Mouse (Mus musculus): Measurements from ENCODE around the gene Srsf6. TPM values are rescaled to one million over a fixed set of nuclear protein-coding genes. Genes with fewer than 3 reads are reported as not detected.
A peak's percentile ranks its signal among the peaks of the same experiment; 100 is the strongest.

The Srsf6 gene
- polyA plus RNA-seq, 1 experiment from 2014 or later: 214 TPM

- Histone ChIP-seq H3K36me3 (ENCODE audit: insufficient read depth, low read length) (no peaks in the 10 kb centered on the region), H3K9ac (replicated peaks; ENCODE audit: low read length) (no peak overlapping the region), H3K27ac (ENCODE audit: low read length) (no peak overlapping the region), H3K4me2 (replicated peaks; ENCODE audit: low read depth, low read length) (peak overlapping the region; percentile 51), H3K4me1 (ENCODE audit: insufficient read depth, low read length) (peaks cover 10% of the 10 kb centered on the region; the same call in 1 of the 2 replicates), H3K4me3 (ENCODE audit: low read length) (peak overlapping the region; percentile 22), H3K9me3 (ENCODE audit: low read length) (no peaks in the 10 kb centered on the region), H3K27me3 (ENCODE audit: insufficient read depth, low read length) (peaks cover 13% of the 10 kb centered on the region)
- 36% methylated on average over 15 of the region's 15 CpGs for WGBS
- ATAC-seq (ENCODE audit: low FRiP score, low TSS enrichment): peak; percentile 42; the same call in 1 of the 2 replicates
Observed at GRCm38 (mm10) chr2:162947736-162948135, 16.4 kb downstream of the Srsf6 start.

- Histone ChIP-seq H3K9ac (replicated peaks; ENCODE audit: low read length) (no peak overlapping the region), H3K9me3 (ENCODE audit: low read length) (no peaks in the 10 kb centered on the region), H3K4me3 (ENCODE audit: low read length) (peak overlapping the region; percentile 22), H3K4me1 (ENCODE audit: insufficient read depth, low read length) (peaks cover 8% of the 10 kb centered on the region; the same call in 1 of the 2 replicates), H3K36me3 (ENCODE audit: insufficient read depth, low read length) (no peaks in the 10 kb centered on the region), H3K4me2 (replicated peaks; ENCODE audit: low read depth, low read length) (peak overlapping the region; percentile 51), H3K27me3 (ENCODE audit: insufficient read depth, low read length) (peaks cover 12% of the 10 kb centered on the region; the same call in 1 of the 2 replicates), H3K27ac (ENCODE audit: low read length) (no peak overlapping the region)
- ATAC-seq (ENCODE audit: low FRiP score, low TSS enrichment): no peak
- WGBS: 62% methylated on average over 14 of the region's 14 CpGs
Observed at GRCm38 (mm10) chr2:162948221-162948620, 16.9 kb downstream of the Srsf6 start.

GRCm38 (mm10) chr2:162950776-162951175, 19.4 kb downstream of the Srsf6 start:
- H3K27me3 ChIP-seq (ENCODE audit: insufficient read depth, low read length): no peaks in the 10 kb centered on the region
- H3K9ac ChIP-seq (replicated peaks; ENCODE audit: low read length): no peak overlapping the region
- no peak overlapping the region for H3K4me2 ChIP-seq (replicated peaks; ENCODE audit: low read depth, low read length)
- 88% methylated on average over 2 of the region's 2 CpGs for WGBS
- no peaks in the 10 kb centered on the region for H3K4me1 ChIP-seq (ENCODE audit: insufficient read depth, low read length)
- ATAC-seq (ENCODE audit: low FRiP score, low TSS enrichment): no peak
- no peaks in the 10 kb centered on the region for H3K9me3 ChIP-seq (ENCODE audit: low read length)
- no peak overlapping the region for H3K27ac ChIP-seq (ENCODE audit: low read length)
- no peaks in the 10 kb centered on the region for H3K36me3 ChIP-seq (ENCODE audit: insufficient read depth, low read length)
- no peak overlapping the region for H3K4me3 ChIP-seq (ENCODE audit: low read length)

- Histone ChIP-seq H3K4me3 (ENCODE audit: low read length) (no peak overlapping the region), H3K9ac (replicated peaks; ENCODE audit: low read length) (no peak overlapping the region), H3K4me1 (ENCODE audit: insufficient read depth, low read length) (no peaks in the 10 kb centered on the region), H3K36me3 (ENCODE audit: insufficient read depth, low read length) (no peaks in the 10 kb centered on the region), H3K9me3 (ENCODE audit: low read length) (no peaks in the 10 kb centered on the region), H3K4me2 (replicated peaks; ENCODE audit: low read depth, low read length) (no peak overlapping the region), H3K27ac (ENCODE audit: low read length) (no peak overlapping the region), H3K27me3 (ENCODE audit: insufficient read depth, low read length) (no peaks in the 10 kb centered on the region)
- 93% methylated on average over 2 of the region's 2 CpGs for WGBS
- no peak for ATAC-seq (ENCODE audit: low FRiP score, low TSS enrichment)
Observed at GRCm38 (mm10) chr2:162956843-162957242, 25.5 kb downstream of the Srsf6 start.

GRCm38 (mm10) chr2:162961321-162961720, 30.0 kb downstream of the Srsf6 start:
- no peaks in the 10 kb centered on the region for H3K4me1 ChIP-seq (ENCODE audit: insufficient read depth, low read length)
- H3K27me3 ChIP-seq (ENCODE audit: insufficient read depth, low read length): no peaks in the 10 kb centered on the region
- H3K27ac ChIP-seq (ENCODE audit: low read length): no peak overlapping the region
- ATAC-seq (ENCODE audit: low FRiP score, low TSS enrichment): no peak
- no peak overlapping the region for H3K4me2 ChIP-seq (replicated peaks; ENCODE audit: low read depth, low read length)
- WGBS: 69% methylated on average over 9 of the region's 10 CpGs
- no peak overlapping the region for H3K9ac ChIP-seq (replicated peaks; ENCODE audit: low read length)
- no peak overlapping the region for H3K4me3 ChIP-seq (ENCODE audit: low read length)
- H3K36me3 ChIP-seq (ENCODE audit: insufficient read depth, low read length): no peaks in the 10 kb centered on the region
- H3K9me3 ChIP-seq (ENCODE audit: low read length): no peaks in the 10 kb centered on the region

- 86% methylated on average over 2 of the region's 2 CpGs for WGBS
- Histone ChIP-seq H3K36me3 (ENCODE audit: insufficient read depth, low read length) (no peaks in the 10 kb centered on the region), H3K9ac (replicated peaks; ENCODE audit: low read length) (no peak overlapping the region)
Observed at GRCm38 (mm10) chr2:162966734-162967133, 35.4 kb downstream of the Srsf6 start.

GRCm38 (mm10) chr2:162968357-162968756, 37.0 kb downstream of the Srsf6 start:
- Histone ChIP-seq H3K4me3 (ENCODE audit: low read length) (no peak overlapping the region), H3K9me3 (ENCODE audit: low read length) (no peaks in the 10 kb centered on the region), H3K9ac (replicated peaks; ENCODE audit: low read length) (no peak overlapping the region), H3K36me3 (ENCODE audit: insufficient read depth, low read length) (no peaks in the 10 kb centered on the region), H3K27me3 (ENCODE audit: insufficient read depth, low read length) (no peaks in the 10 kb centered on the region), H3K27ac (ENCODE audit: low read length) (no peak overlapping the region), H3K4me2 (replicated peaks; ENCODE audit: low read depth, low read length) (no peak overlapping the region), H3K4me1 (ENCODE audit: insufficient read depth, low read length) (no peaks in the 10 kb centered on the region)
- WGBS: 6% methylated on average over 5 of the region's 5 CpGs
- peak; percentile 83 for ATAC-seq (ENCODE audit: low FRiP score, low TSS enrichment)

More at GRCm38 (mm10) chr2:162966734-162967133, 35.4 kb downstream of the Srsf6 start:
- Histone ChIP-seq H3K27ac (ENCODE audit: low read length) (no peak overlapping the region), H3K9me3 (ENCODE audit: low read length) (no peaks in the 10 kb centered on the region), H3K27me3 (ENCODE audit: insufficient read depth, low read length) (no peaks in the 10 kb centered on the region), H3K4me1 (ENCODE audit: insufficient read depth, low read length) (no peaks in the 10 kb centered on the region), H3K4me2 (replicated peaks; ENCODE audit: low read depth, low read length) (no peak overlapping the region), H3K4me3 (ENCODE audit: low read length) (no peak overlapping the region)
- ATAC-seq (ENCODE audit: low FRiP score, low TSS enrichment): no peak

GRCm38 (mm10) chr2:162969101-162969500, 37.8 kb downstream of the Srsf6 start:
- Histone ChIP-seq H3K4me1 (ENCODE audit: insufficient read depth, low read length) (peaks cover 6% of the 10 kb centered on the region), H3K36me3 (ENCODE audit: insufficient read depth, low read length) (no peaks in the 10 kb centered on the region), H3K27ac (ENCODE audit: low read length) (no peak overlapping the region), H3K4me3 (ENCODE audit: low read length) (no peak overlapping the region), H3K9me3 (ENCODE audit: low read length) (no peaks in the 10 kb centered on the region), H3K4me2 (replicated peaks; ENCODE audit: low read depth, low read length) (no peak overlapping the region), H3K27me3 (ENCODE audit: insufficient read depth, low read length) (no peaks in the 10 kb centered on the region), H3K9ac (replicated peaks; ENCODE audit: low read length) (no peak overlapping the region)
- ATAC-seq (ENCODE audit: low FRiP score, low TSS enrichment): no peak
- WGBS: 77% methylated on average over 3 of the region's 3 CpGs

- Histone ChIP-seq H3K27me3 (ENCODE audit: insufficient read depth, low read length) (no peaks in the 10 kb centered on the region), H3K36me3 (ENCODE audit: insufficient read depth, low read length) (no peaks in the 10 kb centered on the region), H3K4me1 (ENCODE audit: insufficient read depth, low read length) (peaks cover 6% of the 10 kb centered on the region), H3K9me3 (ENCODE audit: low read length) (no peaks in the 10 kb centered on the region), H3K4me2 (replicated peaks; ENCODE audit: low read depth, low read length) (no peak overlapping the region), H3K27ac (ENCODE audit: low read length) (no peak overlapping the region), H3K9ac (replicated peaks; ENCODE audit: low read length) (no peak overlapping the region), H3K4me3 (ENCODE audit: low read length) (no peak overlapping the region)
- ATAC-seq (ENCODE audit: low FRiP score, low TSS enrichment): no peak
- 83% methylated on average over 6 of the region's 6 CpGs for WGBS
Observed at GRCm38 (mm10) chr2:162970896-162971295, 39.6 kb downstream of the Srsf6 start.

- Histone ChIP-seq H3K4me2 (replicated peaks; ENCODE audit: low read depth, low read length) (no peak overlapping the region), H3K4me1 (ENCODE audit: insufficient read depth, low read length) (peaks cover 6% of the 10 kb centered on the region), H3K9me3 (ENCODE audit: low read length) (no peaks in the 10 kb centered on the region), H3K4me3 (ENCODE audit: low read length) (no peak overlapping the region), H3K9ac (replicated peaks; ENCODE audit: low read length) (no peak overlapping the region), H3K27me3 (ENCODE audit: insufficient read depth, low read length) (no peaks in the 10 kb centered on the region), H3K27ac (ENCODE audit: low read length) (no peak overlapping the region), H3K36me3 (ENCODE audit: insufficient read depth, low read length) (no peaks in the 10 kb centered on the region)
- WGBS: 34% methylated on average over 7 of the region's 7 CpGs
- ATAC-seq (ENCODE audit: low FRiP score, low TSS enrichment): no peak
Observed at GRCm38 (mm10) chr2:162972752-162973151, 41.4 kb downstream of the Srsf6 start.

All from kidney, embryonic 16.5 days (tissue).